Mouse (Mus musculus): ENCODE measurements around the gene Olfr47. TPM values are rescaled to one million over a fixed set of nuclear protein-coding genes. Genes with fewer than 3 reads are reported as not detected.
A peak's percentile ranks its signal among the peaks of the same experiment; 100 is the strongest.

Olfr47 gene
- polyA plus RNA-seq, 1 experiment from 2014 or later = not detected

DNA sequence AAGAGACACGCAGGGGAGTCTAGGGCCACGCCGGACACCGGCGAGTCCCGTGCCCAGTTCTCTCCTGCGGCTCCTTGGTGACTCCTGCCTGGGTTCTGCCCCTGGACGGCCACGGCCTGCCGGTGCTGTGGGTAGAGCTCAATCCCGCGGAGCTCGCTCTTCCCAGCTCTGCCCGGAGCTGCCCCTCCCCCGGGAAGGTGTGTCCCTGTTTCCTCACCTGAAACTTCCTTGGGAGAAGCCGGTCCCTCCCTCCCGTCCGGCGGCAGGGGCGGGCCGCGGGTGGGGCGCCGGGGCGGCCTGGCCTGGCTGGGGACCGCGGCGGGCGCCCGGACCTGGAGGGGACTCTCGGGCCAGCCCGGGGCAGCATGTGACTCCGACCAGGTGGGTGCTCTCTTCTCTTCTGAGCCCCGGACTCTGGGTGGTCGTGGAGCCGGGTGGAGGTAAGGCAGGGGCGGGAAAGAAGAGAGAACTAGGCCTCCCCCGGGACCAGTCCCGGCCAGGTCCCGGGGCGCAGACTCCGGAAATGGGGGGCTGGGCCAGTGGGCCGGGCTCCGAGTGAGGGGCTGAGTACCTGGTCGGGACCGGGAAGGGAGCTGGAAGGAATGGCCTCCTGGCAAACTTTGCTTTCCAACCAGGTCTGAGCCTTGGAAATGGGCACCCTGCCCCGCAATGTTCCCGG lies 34.2 kb downstream of the Olfr47 start, which contains the start of gene Arhgef5:
Arhgef5 (plus strand) TSS at position 220 of the 679 bp plus-strand sequence.
- WGBS = under 1% methylated on average over 47 of the region's 48 CpGs

DNA sequence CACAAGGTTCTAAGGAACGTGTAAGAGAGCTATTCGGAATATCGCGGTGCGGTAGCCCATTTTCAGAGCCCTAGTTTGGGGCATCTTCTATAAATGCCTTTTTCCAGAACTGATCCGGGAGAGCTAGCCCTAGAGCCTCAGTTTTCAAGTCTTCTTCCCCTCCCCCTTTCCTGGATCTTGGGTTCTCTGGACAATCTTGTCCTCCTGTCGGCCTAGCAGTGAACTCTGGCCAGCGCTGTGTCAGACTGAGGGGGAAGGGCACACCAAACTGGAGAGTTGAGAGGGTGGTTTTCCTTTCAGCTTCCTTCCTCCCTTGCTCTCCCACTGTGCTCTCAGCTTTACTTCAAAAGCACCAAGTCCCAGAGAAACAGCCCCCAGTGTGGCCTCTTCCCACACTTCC lies 35.0 kb downstream of the Olfr47 start:
- Histone ChIP-seq H3K27me3 (peaks cover 18% of the 10 kb centered on the region), H3K4me3 (peak overlapping the region; percentile 64), H3K4me1 (peaks cover 7% of the 10 kb centered on the region), H3K36me3 (no peaks in the 10 kb centered on the region), H3K4me2 (peak overlapping the region; percentile 85), H3K9me3 (no peaks in the 10 kb centered on the region), H3K9ac (peak overlapping the region; percentile 79), H3K27ac (peak overlapping the region; percentile 44; the same call in 1 of the 2 replicates)
- ATAC-seq (ENCODE audit: insufficient number of reproducible peaks, insufficient read depth, low FRiP score, low TSS enrichment, low read depth) = no peak
- 4% methylated on average over 8 of the region's 8 CpGs for WGBS

More for the DNA sequence above, 34.2 kb downstream of the Olfr47 start, which contains the start of gene Arhgef5:
- peak; percentile 81 for ATAC-seq (ENCODE audit: insufficient number of reproducible peaks, insufficient read depth, low FRiP score, low TSS enrichment, low read depth)
- peak within 1 kb of the TSS; percentile 79 for H3K9ac ChIP-seq
- H3K9me3 ChIP-seq = no peaks in the 10 kb centered on the region
- no peaks in the 10 kb centered on the region for H3K36me3 ChIP-seq
- H3K4me1 ChIP-seq = peaks cover 7% of the 10 kb centered on the region
- H3K27ac ChIP-seq = peak within 1 kb of the TSS; percentile 44; the same call in 1 of the 2 replicates
- H3K27me3 ChIP-seq = peaks cover 18% of the 10 kb centered on the region
- peak within 1 kb of the TSS; percentile 64 for H3K4me3 ChIP-seq
- peak within 1 kb of the TSS; percentile 85 for H3K4me2 ChIP-seq

DNA sequence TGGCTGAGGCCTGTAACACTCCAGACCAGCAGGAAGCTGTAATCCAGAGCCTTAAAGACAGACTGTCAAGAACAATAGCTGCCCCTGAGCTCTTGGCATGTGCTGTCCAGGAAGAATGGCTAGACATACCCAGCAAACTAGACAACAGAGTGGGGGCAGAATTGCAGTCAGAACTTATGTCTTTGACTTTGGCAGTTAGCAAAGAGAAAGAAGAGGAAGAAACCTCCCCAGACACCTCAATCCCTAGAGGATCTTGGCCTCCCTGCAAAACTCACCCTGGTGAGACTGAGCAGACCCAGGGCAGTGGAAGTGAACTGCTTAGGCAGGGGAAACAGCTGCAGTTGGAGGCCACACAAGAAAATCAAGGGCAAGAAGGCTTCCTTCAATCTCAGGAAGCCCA lies 41.3 kb downstream of the Olfr47 start:
- no peak overlapping the region for H3K4me2 ChIP-seq
- no peak for ATAC-seq (ENCODE audit: insufficient number of reproducible peaks, insufficient read depth, low FRiP score, low TSS enrichment, low read depth)
- no peaks in the 10 kb centered on the region for H3K9me3 ChIP-seq
- no peak overlapping the region for H3K9ac ChIP-seq
- no peaks in the 10 kb centered on the region for H3K4me1 ChIP-seq
- no peak overlapping the region for H3K4me3 ChIP-seq
- peaks cover 25% of the 10 kb centered on the region for H3K36me3 ChIP-seq
- H3K27ac ChIP-seq = no peak overlapping the region
- no peaks in the 10 kb centered on the region for H3K27me3 ChIP-seq

DNA sequence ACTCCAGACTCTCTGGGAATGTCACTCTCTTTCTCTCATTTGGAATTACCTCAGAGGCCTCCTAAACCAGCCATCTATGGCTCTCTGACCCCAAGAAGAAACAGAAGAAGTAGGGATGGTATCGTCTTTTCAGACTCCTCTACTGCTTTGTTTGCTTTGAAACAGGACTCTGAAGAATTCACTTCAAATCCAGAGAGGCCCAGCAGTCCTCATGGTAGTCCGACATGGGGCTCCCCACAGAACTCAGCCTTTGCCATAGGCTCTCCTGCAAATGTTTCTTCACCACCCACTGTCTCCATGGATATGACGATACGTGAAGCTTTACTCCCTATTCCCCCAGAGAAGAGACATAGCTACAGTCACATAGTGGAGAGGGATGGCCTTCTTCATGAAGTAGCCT lies 42.8 kb downstream of the Olfr47 start:
- no peaks in the 10 kb centered on the region for H3K4me1 ChIP-seq
- no peak overlapping the region for H3K4me2 ChIP-seq
- 78% methylated on average over 4 of the region's 4 CpGs for WGBS
- no peak overlapping the region for H3K4me3 ChIP-seq
- no peaks in the 10 kb centered on the region for H3K27me3 ChIP-seq
- no peak for ATAC-seq (ENCODE audit: insufficient number of reproducible peaks, insufficient read depth, low FRiP score, low TSS enrichment, low read depth)
- H3K27ac ChIP-seq = no peak overlapping the region
- H3K9ac ChIP-seq = no peak overlapping the region
- no peaks in the 10 kb centered on the region for H3K9me3 ChIP-seq
- H3K36me3 ChIP-seq = peaks cover 25% of the 10 kb centered on the region

DNA sequence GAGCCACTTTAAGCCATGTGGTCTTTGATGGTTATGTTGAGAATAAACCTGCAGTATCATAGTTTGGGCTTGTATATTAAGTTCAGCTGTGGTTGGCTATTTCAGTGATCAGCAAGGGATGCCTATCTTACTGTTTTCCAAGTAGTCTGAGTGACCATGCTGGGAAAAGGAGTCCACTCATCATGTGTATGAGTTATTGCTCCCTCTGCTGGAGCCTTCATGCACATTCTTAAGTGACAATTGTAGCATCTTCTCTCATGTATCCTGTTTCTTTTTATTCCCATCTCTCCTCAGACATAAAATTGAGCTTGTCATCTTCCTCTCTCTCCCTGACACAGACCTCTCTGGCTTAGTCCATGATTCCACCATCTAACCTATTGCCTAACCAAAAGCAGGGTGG lies 46.9 kb downstream of the Olfr47 start:
- no peak for ATAC-seq (ENCODE audit: insufficient number of reproducible peaks, insufficient read depth, low FRiP score, low TSS enrichment, low read depth)
- Histone ChIP-seq H3K27ac (no peak overlapping the region), H3K9me3 (no peaks in the 10 kb centered on the region), H3K4me3 (no peak overlapping the region), H3K4me1 (no peaks in the 10 kb centered on the region), H3K27me3 (no peaks in the 10 kb centered on the region), H3K4me2 (no peak overlapping the region), H3K9ac (no peak overlapping the region), H3K36me3 (peaks cover 44% of the 10 kb centered on the region)

DNA sequence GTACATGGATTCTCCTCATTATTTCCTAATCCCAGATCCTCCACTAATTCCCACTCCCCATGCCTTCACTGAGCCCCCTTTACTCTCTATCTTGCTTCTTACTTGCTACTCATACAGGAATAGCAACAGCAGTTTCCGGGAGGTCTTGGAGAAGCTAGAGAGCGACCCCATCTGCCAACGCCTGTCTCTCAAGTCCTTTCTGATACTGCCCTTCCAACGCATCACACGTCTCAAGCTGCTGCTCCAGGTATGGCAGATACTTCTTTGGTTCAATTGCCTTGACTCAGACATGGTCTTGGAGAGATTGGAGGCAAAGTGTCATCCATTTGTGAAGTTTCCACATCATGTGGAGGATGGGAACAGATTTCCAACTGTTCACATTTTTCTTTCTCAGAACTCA lies 49.2 kb downstream of the Olfr47 start:
- H3K27ac ChIP-seq = no peak overlapping the region
- H3K27me3 ChIP-seq = no peaks in the 10 kb centered on the region
- H3K4me2 ChIP-seq = no peak overlapping the region
- peaks cover 28% of the 10 kb centered on the region for H3K36me3 ChIP-seq
- no peaks in the 10 kb centered on the region for H3K4me1 ChIP-seq
- no peak for ATAC-seq (ENCODE audit: insufficient number of reproducible peaks, insufficient read depth, low FRiP score, low TSS enrichment, low read depth)
- WGBS = 92% methylated on average over 5 of the region's 5 CpGs
- no peaks in the 10 kb centered on the region for H3K9me3 ChIP-seq
- H3K9ac ChIP-seq = no peak overlapping the region
- H3K4me3 ChIP-seq = no peak overlapping the region

Other genes with a start within 250 kb of the Olfr47 start
- not detected in 2 replicates for gene Olfr441, start 125.2 kb upstream of the Olfr47 start, polyA plus RNA-seq (2015; fragmentation: Nextera tagmentation; extraction: Ambion mirVana)
- not detected in 2 replicates for gene Olfr237-ps1, start 85.0 kb upstream of the Olfr47 start, polyA plus RNA-seq (2015; fragmentation: Nextera tagmentation; extraction: Ambion mirVana)
- gene Olfr437, start 68.2 kb upstream of the Olfr47 start, polyA plus RNA-seq (2015; fragmentation: Nextera tagmentation; extraction: Ambion mirVana) = not detected in 2 replicates
- not detected in 2 replicates for gene Olfr13, start 59.4 kb upstream of the Olfr47 start, polyA plus RNA-seq (2015; fragmentation: Nextera tagmentation; extraction: Ambion mirVana)
- 0.19 TPM in 1 of 2 replicates, not detected in the other for gene Olfr435, start 34.4 kb upstream of the Olfr47 start, polyA plus RNA-seq (2015; fragmentation: Nextera tagmentation; extraction: Ambion mirVana)
- gene Olfr434, start 18.5 kb upstream of the Olfr47 start, polyA plus RNA-seq (2015; fragmentation: Nextera tagmentation; extraction: Ambion mirVana) = 0.25 TPM in 1 of 2 replicates, not detected in the other
- gene Arhgef5, start 34.1 kb downstream of the Olfr47 start, polyA plus RNA-seq (2015; fragmentation: Nextera tagmentation; extraction: Ambion mirVana) = 10.2 and 12.2 TPM in 2 replicates
- gene Nobox, start 78.0 kb downstream of the Olfr47 start, polyA plus RNA-seq (2015; fragmentation: Nextera tagmentation; extraction: Ambion mirVana) = 0.26 TPM in 1 of 2 replicates, not detected in the other